Mouse (Mus musculus) embryo, embryonic 11 days (tissue): ENCODE data around the gene Snrnp35.

ENCODE experiments used
- DNase-seq: peaks from one replicate; pipeline ENCODE4 v3.0.0-alpha.2; 2015

The Snrnp35 gene

GRCm38 (mm10) chr5:124505235-124505634, 22.3 kb downstream of the Snrnp35 start:
- no peak for DNase-seq

- DNase-seq, result peak; percentile 8
Measured at GRCm38 (mm10) chr5:124506731-124507359, 23.9 kb downstream of the Snrnp35 start.

DNA sequence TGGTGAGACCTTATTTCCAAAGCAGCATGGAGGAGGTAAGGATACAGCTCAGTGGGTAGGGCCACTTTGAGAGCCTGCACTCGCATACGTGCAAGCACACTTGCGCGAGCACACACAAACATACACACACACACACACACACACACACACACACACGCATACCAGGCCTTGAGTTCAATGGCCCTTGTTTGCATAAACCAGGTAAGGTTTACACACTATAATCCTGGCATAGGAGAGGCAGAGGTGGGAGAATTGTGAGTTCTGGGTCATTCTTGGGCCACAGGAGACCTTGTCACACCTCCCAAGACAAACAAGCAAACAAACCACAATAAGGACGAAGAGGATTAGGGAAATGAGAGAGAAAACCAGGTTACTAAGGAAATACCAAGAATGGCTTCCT, 26.3 kb downstream of the Snrnp35 start:
- DNase-seq, result no peak

DNA sequence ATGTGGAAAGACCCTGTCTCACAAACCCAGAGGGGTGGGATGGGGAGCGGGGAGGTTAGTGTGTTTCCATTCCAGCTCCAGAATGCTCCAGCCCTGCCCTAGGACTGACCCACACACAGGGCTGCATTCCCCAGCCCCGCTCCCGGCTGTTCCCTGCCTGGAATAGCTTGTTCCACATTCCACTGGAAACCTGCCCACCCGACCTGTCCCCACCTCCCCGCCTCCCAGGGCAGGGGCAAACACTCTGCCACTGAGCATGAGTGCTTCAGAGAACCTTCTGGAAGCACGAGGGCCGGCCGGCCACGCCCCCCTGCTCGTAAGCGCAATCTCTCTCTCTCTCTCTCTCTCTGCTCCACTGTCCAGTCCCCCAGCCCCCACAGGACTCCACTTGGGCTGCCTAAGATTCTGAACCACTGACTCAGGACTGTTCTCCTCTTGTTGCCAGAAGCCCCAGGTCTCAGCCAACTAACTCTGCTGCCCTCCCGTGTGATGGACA, 26.9 kb downstream of the Snrnp35 start:
- DNase-seq, result no peak

GRCm38 (mm10) chr5:124510536-124511050, 27.7 kb downstream of the Snrnp35 start:
- no peak for DNase-seq

GRCm38 (mm10) chr5:124515789-124516188, 32.9 kb downstream of the Snrnp35 start:
- no peak for DNase-seq

DNA sequence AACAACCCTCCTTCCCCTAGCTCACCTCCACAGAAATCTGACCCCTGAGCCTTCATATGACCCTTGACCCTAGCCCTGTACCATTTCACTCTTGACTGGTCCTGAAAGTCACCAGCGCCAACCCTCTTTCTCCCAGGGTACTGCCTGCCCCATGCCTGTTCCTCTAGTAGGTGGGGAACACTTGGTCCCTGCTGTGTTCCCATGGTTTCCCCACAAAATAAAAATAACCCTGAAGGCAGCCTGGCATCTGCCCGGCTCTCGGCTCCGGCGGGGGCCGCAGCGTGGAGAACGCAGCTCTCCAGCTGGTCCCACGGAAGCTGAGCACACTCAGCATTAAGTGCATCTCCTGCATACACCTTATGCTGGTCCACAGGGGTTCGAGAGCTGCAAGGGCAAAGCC, 35.7 kb downstream of the Snrnp35 start:
- no peak for DNase-seq

DNA sequence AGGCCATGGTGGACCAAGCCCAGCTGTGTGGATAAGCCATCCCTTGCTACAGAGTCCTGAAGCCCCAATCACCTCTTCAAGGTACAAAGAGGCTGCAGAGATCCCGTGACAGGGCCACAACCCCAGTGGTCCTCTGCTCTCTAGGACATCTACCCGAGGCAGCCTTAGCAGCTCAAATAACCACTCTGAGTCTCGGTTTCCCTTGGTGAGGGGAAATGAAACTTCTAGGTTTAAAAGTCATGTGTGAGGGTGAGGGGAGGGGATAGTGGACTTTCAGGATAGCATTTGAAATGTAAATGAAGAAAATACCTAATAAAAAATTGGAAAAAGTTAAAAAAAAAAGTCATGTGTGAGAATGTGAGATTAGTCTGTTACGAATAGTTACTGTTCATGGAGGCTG, 38.7 kb downstream of the Snrnp35 start:
- no peak for DNase-seq

DNA sequence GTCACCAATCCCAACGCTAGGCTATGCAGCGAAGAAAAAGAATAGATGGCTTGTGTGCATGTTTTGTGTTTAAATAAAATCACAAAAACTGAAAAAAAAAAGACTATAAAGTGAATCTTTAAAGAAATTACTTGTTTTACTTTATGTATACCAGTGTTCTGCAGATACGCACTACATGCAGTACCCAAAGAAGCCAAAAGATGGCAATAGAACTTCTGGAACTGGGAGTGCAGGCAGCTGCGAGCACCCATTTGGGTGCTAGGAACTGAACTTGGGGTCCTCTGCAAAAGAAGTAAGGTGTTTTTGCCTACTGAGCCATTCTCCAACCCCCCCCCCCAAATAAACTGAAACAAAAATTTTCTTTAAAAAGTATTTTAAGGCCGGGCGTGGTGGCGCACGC, 40.1 kb downstream of the Snrnp35 start:
- DNase-seq, result no peak

GRCm38 (mm10) chr5:124524943-124525342, 42.0 kb downstream of the Snrnp35 start:
- DNase-seq, result no peak

DNA sequence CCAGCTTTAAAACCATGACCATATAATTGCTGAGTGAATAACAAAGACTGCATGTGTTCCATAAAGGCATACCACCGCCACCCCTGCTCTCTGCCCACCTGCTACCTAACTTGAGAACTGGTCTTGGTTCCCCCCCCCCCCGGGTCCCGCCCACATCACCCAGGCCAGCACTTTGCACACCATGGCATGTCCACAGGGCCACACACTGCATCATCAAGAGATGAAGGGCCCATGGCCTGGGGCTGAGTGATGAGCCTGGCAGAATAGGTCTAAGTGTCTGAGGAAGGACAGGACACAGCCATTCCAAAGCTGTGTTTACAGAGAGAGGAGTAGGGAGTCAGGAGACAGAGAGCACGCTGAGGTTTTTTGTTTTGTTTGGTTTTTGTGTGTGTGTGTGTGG, 45.4 kb downstream of the Snrnp35 start:
- no peak for DNase-seq

GRCm38 (mm10) chr5:124528791-124529190, 45.9 kb downstream of the Snrnp35 start:
- no peak for DNase-seq

DNA sequence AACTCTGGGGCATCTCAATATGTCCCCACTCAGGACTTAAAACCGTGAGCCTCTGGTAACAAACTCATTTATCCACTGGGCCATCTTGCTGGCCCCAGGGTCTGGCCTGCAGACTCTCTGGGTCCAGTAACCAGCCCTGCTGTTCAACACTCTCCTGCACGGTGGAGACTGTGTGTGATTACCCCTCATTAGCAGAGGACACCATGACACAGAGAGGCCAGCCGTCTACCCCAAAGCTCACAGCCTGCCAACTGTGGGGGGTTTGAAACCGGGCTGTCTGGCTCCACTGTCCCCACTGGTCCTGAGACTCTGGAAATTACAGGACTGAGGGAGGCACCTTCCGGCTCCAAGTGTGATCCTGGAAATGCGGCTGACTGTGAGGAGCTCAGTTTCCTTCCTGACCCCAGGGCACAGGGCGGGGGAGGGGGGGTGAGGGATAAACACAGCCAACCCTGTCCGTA, 46.3 kb downstream of the Snrnp35 start:
- DNase-seq, result peak; percentile 24

DNA sequence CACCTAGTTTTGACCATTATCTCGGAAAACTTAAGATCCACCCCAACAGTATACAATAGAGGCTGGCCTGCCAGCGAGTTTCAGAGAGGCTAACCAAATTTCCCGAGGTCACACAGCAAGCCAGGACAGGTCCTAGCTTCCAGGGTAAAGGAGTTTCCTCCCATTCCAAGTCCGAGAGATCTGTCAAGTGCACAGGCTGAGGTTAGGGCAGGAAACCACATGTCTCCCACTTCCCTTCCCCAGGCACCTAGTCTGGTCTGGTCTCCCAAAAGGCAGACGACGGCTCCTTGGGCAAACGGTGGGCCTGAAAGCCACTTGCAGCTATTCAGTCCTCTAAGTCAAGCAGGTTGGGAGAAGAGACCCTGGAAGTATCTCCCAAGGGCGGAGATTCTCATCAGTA, 46.8 kb downstream of the Snrnp35 start:
- no peak for DNase-seq

- DNase-seq, result peak; percentile 96
Measured at GRCm38 (mm10) chr5:124530655-124531582, 48.0 kb downstream of the Snrnp35 start, which contains the start of gene Rilpl1. Gene Rilpl1, minus strand, starts transcription at chr5:124531391.

GRCm38 (mm10) chr5:124531583-124531930, 48.6 kb downstream of the Snrnp35 start:
- no peak for DNase-seq

GRCm38 (mm10) chr5:124532451-124532850, 49.5 kb downstream of the Snrnp35 start:
- DNase-seq, result peak; percentile 47

GRCm38 (mm10) chr5:124535016-124535415, 52.1 kb downstream of the Snrnp35 start:
- no peak for DNase-seq

GRCm38 (mm10) chr5:124536776-124537175, 53.8 kb downstream of the Snrnp35 start:
- DNase-seq, result peak; percentile 61

- DNase-seq, result peak; percentile 63
Measured at GRCm38 (mm10) chr5:124538813-124539792, 56.2 kb downstream of the Snrnp35 start.

DNA sequence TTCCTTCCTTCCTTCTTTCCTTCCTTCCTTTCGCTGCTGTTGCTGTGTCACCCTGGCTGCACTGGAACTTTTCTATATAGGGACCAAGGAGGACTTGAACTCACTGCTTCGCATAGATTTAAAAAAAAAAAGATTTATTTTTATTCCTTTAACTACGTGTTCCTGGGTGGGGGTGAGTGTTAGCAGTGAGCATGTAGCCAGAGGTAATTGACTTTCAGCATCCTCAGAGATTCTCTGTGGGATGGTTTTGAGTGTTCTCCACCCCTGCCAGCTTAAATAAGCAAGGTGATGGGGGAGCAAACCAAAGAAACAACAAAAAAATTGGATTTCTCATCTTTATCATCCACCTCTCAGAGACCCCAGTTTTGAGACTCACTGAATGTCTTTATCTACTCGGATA, 57.0 kb downstream of the Snrnp35 start:
- DNase-seq, result no peak

DNA sequence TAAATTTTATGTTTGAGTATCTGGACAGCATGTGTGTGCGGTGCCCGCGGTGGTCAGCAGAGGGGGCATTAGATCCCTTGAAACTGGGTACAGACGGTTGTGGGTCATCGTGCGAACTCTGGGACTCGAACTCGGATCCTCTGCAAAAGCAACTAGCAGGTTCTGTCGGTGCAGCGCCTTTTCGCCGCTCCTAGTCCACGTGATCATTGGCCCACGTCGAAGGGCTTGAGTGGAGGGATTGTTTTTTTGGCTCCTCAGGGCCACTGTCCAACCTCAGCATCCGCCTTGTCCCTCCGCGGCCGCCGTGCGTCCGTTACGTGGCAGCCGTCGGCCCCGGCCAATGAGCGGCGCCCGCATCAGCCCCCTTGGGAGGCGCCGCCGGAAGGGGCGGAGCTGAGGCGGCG, 57.5 kb downstream of the Snrnp35 start, which contains the start of gene Tmed2:
Gene Tmed2 (plus strand): TSS at position 313 of the 404 bp plus-strand sequence.
- peak; percentile 98 for DNase-seq
